14 mouse cellular contexts compared by ENCODE assay signal in genomic region chr5:45595363-45596039, GRCm38 (mm10). TPM values are rescaled to one million over a fixed set of nuclear protein-coding genes. Genes with fewer than 3 reads are reported as not detected.
DNase-seq lines count a peak whose midpoint lies in the region; ATAC-seq and TF ChIP-seq lines count a peak whose summit lies in the region.
"Had no signal": no experiment of that assay in that cellular context is flagged by ENCODE, and none has a peak within 500 bp of the region (broad histone marks: within the 10 kb centered on the region; RNA-seq: fewer than 3 reads in every experiment).

No protein-coding gene starts in this region.

- no peaks in the 10 kb centered on the region for H3K9me3 ChIP-seq in forebrain, embryonic 15.5 days
- H3K9me3 ChIP-seq in intestine, embryonic 16.5 days (ENCODE audit: control insufficient read depth, low read length) = no peaks in the 10 kb centered on the region
- H3K9me3 ChIP-seq: embryonic facial prominence, embryonic 15.5 days; limb, embryonic 12.5 days had no signal

- peak overlapping the region; percentile 74; the same call in 1 of the 2 replicates for H3K27ac ChIP-seq in layer of hippocampus, adult 2 months
- H3K27ac ChIP-seq in forebrain, embryonic 15.5 days (replicated peaks) = peak overlapping the region; percentile 76
- H3K27ac ChIP-seq in intestine, embryonic 16.5 days (ENCODE audit: low read length) = no peak overlapping the region
- H3K27ac ChIP-seq: embryonic facial prominence, embryonic 15.5 days; limb, embryonic 12.5 days had no signal

- no peak overlapping the region for H3K4me3 ChIP-seq in layer of hippocampus, adult 2 months
- H3K4me3 ChIP-seq in forebrain, embryonic 15.5 days = no peak overlapping the region
- H3K4me3 ChIP-seq in intestine, embryonic 16.5 days (ENCODE audit: low read length) = no peak overlapping the region
- H3K4me3 ChIP-seq: embryonic facial prominence, embryonic 15.5 days; limb, embryonic 12.5 days had no signal

- DNase-seq in layer of hippocampus, adult 2 months (ENCODE audit: low spot score in 2 of 2) = peak in 1 of 2 experiments; percentile 70
- DNase-seq in layer of hippocampus, adult 9-10 months (ENCODE audit: low spot score) = no peak
- peak; percentile 42 for DNase-seq in brain, adult 2 months (ENCODE audit: low read depth, low spot score)
- peak; percentile 37 to 52 for DNase-seq in left cerebral cortex, postnatal 14 days (ENCODE audit: low spot score in 2 of 2)
- DNase-seq in adrenal gland, adult 18-20 months (ENCODE audit: low spot score in 2 of 2) = no peak
- no peak for DNase-seq in natural killer cell, adult 2 months (ENCODE audit: low spot score in 2 of 2)
- DNase-seq: adrenal gland, postnatal 14 days; cerebellum, adult 9-11 months; heart, postnatal 4 days had no signal

- no peak overlapping the region for H3K4me2 ChIP-seq in forebrain, embryonic 15.5 days (replicated peaks)
- H3K4me2 ChIP-seq in intestine, embryonic 16.5 days (ENCODE audit: low read depth, low read length) = no peak overlapping the region
- H3K4me2 ChIP-seq: embryonic facial prominence, embryonic 15.5 days; limb, embryonic 12.5 days had no signal

- WGBS in forebrain, embryonic 15.5 days = 21% methylated on average over 3 of the region's 3 CpGs
- 73% methylated on average over 3 of the region's 3 CpGs for WGBS in intestine, embryonic 16.5 days

- intact Hi-C loops in left cerebral cortex, postnatal 14 days (cut with DNase I) = no loop called here

- H3K9ac ChIP-seq in forebrain, embryonic 15.5 days (replicated peaks) = no peak overlapping the region
- no peak overlapping the region for H3K9ac ChIP-seq in intestine, embryonic 16.5 days (ENCODE audit: low read depth, low read length)
- H3K9ac ChIP-seq: embryonic facial prominence, embryonic 15.5 days; limb, embryonic 12.5 days had no signal

- H3K27me3 ChIP-seq in forebrain, embryonic 15.5 days = no peaks in the 10 kb centered on the region
- H3K27me3 ChIP-seq in intestine, embryonic 16.5 days (replicated peaks; ENCODE audit: control insufficient read depth, insufficient read depth, low read length) = no peaks in the 10 kb centered on the region
- H3K27me3 ChIP-seq: embryonic facial prominence, embryonic 15.5 days; limb, embryonic 12.5 days had no signal

- peaks cover 5% of the 10 kb centered on the region for H3K4me1 ChIP-seq in forebrain, embryonic 15.5 days
- no peaks in the 10 kb centered on the region for H3K4me1 ChIP-seq in intestine, embryonic 16.5 days (ENCODE audit: control insufficient read depth, insufficient read depth, low read length)
- H3K4me1 ChIP-seq: embryonic facial prominence, embryonic 15.5 days; limb, embryonic 12.5 days had no signal

- H3K36me3 ChIP-seq in forebrain, embryonic 15.5 days = no peaks in the 10 kb centered on the region
- H3K36me3 ChIP-seq in intestine, embryonic 16.5 days (ENCODE audit: control insufficient read depth, insufficient read depth, low read length) = no peaks in the 10 kb centered on the region
- H3K36me3 ChIP-seq: embryonic facial prominence, embryonic 15.5 days; limb, embryonic 12.5 days had no signal

- ATAC-seq in forebrain, embryonic 15.5 days (replicated peaks) = peak; percentile 95
- no peak for ATAC-seq in intestine, embryonic 16.5 days
- ATAC-seq: CD4-positive, CD25-positive, alpha-beta regulatory T cell, adult 4 months had no signal

- no peak for TF ChIP-seq CTCF in layer of hippocampus, adult 2 months (conservative IDR thresholded peaks at IDR 0.05)

RNA-seq across cellular contexts. Expression of gene Fam184b, which starts 43.9 kb away (rescaled TPM):
- 1 to 10 TPM; 6.9 to 8.3 TPM for total RNA-seq in layer of hippocampus, adult 2 months (2021)
- 3.7 and 4.2 TPM in 2 replicates for polyA plus RNA-seq in forebrain, embryonic 15.5 days (2015; fragmentation: Nextera tagmentation; extraction: Ambion mirVana)
- total RNA-seq in left cerebral cortex, postnatal 14 days (2021) = 10 to 100 TPM; 13.0 to 14.3 TPM
- total RNA-seq in adrenal gland, adult 18-20 months (2021) = under 1 TPM; 0.20 to 0.22 TPM
- polyA plus RNA-seq in intestine, embryonic 16.5 days (2015; fragmentation: Nextera tagmentation; extraction: Ambion mirVana) = 2.6 and 2.9 TPM in 2 replicates

Comparison
In these comparisons a context has a peak if more than half of its experiments do, and no peak if none do; other contexts are left out.
1. DNase-seq: peak in brain, adult 2 months (single experiment) and left cerebral cortex, postnatal 14 days (2 of 2); none in layer of hippocampus, adult 9-10 months (single experiment), adrenal gland, adult 18-20 months (0 of 2) and natural killer cell, adult 2 months (0 of 2).
2. RNA of gene Fam184b, which starts 43.9 kb away (total RNA-seq): 13.0 to 14.3 TPM in left cerebral cortex, postnatal 14 days and 6.9 to 8.3 TPM in layer of hippocampus, adult 2 months; 0.20 to 0.22 TPM in adrenal gland, adult 18-20 months; every median in the first group is over 4 times any median in the second.